Mouse (Mus musculus) yolk sac, embryonic 10.5 days (tissue): ENCODE results near the gene Wap.

Experiments used
- DNase-seq: peaks from one replicate; pipeline ENCODE4 v3.0.0-alpha.2; 2017; ENCODE audit warnings: low spot score

The Wap gene

DNA sequence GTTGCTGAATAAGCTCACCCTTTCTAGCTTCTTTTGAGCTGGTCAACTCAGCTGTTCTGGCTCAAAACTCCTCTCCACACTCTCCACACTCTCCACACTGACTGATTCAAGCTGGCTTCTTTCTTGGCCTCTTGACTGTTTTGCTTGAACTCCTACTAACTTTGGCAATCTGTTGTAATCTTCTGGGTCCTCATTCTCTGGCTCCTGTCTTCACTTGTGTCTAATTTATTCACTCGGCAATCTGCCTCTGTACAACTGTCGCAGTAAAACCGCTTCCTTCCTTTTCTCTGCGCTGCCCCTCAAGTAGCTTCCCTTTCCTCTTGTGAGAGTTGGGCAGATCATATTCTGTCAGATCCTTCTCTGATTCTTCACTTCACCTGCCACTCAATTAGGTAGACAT, 10.7 kb downstream of the Wap start:
- no peak for DNase-seq

DNA sequence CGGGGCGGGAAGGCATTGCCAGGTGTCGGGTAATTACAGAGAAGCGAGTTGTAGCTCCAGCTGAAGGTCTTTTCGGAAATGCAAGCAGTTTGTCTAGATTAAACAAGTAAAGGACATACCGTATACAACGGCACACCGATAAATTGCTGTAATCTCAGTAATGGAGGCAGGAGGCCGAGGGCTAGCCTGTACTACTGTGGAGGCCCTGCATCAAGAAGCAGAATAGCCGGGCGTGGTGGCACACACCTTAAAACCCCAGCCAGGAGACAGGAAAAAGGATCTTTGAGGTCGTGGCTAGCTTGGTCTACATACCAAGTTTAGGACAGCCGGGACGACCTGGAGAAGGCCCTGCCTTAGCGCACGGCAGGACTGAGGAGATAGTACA, 12.1 kb downstream of the Wap start:
- DNase-seq: peak; percentile 26

- peak; percentile 93 for DNase-seq
Measured at GRCm38 (mm10) chr11:6625478-6626387, 12.7 kb downstream of the Wap start, which contains the start of gene Tbrg4. Tbrg4 (minus strand) TSS chr11:6626067.

- no peak for DNase-seq
Measured at GRCm38 (mm10) chr11:6624619-6625382, 13.6 kb downstream of the Wap start.

DNA sequence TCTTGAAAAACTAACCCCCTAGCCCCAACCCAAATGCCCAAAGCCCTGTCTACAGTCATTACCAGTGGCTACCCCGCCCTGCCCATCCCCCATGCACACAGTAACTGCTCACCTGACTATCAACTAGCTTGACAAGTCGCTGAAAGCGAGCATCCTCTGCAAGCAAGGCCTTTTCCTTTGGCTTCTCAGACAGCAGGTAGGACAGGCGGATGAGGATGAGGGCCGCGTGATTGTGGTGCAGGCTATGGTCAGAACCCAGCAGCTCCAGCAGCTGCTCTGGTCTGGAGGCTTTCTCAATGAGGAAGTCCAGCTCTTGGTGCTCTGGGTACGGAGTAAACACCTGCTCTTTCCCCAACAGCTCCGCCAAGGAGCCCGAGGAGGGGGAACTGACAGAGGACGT, 14.7 kb downstream of the Wap start:
- DNase-seq: no peak

- no peak for DNase-seq
Measured at GRCm38 (mm10) chr11:6615250-6616205, 22.9 kb downstream of the Wap start.

DNA sequence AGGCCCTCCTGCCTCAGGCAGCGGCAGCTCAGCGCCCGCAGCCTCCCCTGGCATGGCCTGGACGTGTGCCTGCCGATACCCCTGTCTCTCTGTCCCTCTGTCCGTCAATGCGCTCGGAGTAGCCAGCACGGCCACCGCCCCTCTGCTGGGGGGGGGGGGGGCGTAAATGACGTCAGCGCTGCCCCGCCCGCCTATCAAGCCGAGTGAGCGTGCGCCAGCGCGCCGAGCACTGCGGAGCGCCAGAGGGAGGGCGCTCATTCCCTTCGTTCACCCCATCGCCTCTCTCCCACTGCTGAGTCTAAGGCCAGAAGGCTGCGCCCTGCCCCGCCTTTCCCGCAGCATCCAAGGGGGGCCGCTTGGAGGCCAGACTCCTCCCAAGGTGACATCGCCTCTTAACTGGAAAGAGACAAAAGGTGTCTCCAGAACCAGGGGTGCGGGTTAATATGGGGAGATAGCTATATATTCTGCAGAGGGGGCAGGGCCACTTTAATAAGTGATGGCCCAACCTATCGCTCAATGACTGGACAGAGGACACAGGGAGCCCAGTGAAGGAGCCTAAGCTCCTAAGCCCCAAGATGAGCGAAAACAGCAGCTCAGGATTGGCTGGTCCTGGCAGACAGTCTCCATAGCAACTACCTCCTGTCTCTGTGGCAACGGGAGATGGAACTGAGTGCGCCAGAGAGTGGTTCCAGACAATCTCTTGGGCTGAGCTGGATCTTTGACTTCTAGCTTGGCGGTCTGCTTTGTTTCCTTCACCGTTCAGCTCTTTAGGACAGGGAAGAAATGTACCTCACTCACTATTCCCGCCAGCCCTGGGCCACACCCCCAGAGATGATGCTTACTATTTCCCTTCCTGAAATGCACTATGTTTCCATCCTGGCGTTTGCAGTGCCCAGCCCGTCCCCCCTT, 32.7 kb downstream of the Wap start, which contains the start of gene Nacad:
Gene Nacad (minus strand): TSS at position 563 of the 909 bp plus-strand sequence.
- no peak for DNase-seq

- no peak for DNase-seq
Measured at GRCm38 (mm10) chr11:6605021-6605481, 33.4 kb downstream of the Wap start.

- no peak for DNase-seq
Measured at GRCm38 (mm10) chr11:6604604-6604936, 33.9 kb downstream of the Wap start.

DNA sequence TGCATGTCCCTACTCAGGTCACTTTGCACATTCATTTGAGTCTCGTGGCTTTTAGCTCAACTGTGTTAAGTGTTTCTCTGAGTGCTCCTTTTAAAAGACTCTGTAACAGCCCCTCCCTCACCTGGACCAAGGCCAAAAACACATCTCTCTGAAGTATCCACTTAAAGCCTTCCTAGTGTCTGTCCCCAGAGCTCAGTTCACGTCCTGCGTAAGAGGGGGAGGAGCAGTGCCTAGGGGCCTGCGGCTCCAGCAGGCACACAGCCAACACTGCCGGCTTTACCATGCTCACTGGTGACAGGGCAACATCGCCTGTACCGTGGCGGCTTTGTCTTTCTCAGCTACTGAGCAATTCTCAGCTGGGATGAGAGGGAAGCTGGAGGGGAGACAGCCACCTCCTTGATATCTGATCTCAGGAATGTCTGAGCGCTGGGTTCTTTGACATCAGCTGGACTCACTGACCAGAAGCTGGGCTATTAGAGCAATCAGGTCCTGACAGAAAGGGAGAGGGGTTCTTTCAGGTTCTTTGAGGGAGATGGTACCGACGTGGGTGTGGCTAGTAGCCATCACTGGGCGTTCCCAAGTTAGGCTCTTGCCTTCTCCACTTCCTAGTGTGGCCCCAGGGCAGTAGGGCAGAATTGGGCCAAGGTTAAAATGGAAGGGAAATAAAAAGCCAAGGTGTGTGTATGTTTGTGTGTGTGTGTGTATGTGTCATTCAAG, 34.4 kb downstream of the Wap start:
- no peak for DNase-seq

DNA sequence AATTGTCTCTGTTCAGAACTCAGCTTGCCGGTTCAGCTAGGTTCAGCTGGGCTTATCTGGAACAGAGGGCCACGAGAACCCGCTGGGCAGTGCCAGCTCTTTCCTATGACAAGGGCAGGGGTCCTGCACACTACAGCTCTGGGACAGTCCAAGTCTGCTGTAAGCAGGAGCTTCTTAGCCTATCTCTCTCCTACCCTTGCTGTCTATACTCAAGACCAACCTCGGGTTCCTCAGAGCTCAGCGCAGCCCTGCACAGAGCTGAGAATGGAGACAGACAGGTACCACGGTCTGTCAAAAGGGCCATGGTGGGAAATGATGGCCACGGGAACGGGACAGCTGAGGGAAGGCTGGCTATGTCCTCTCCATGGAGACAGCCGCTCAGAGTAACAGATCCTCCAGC, 35.2 kb downstream of the Wap start:
- no peak for DNase-seq

- DNase-seq: no peak
Measured at GRCm38 (mm10) chr11:6602662-6603061, 35.8 kb downstream of the Wap start.

DNA sequence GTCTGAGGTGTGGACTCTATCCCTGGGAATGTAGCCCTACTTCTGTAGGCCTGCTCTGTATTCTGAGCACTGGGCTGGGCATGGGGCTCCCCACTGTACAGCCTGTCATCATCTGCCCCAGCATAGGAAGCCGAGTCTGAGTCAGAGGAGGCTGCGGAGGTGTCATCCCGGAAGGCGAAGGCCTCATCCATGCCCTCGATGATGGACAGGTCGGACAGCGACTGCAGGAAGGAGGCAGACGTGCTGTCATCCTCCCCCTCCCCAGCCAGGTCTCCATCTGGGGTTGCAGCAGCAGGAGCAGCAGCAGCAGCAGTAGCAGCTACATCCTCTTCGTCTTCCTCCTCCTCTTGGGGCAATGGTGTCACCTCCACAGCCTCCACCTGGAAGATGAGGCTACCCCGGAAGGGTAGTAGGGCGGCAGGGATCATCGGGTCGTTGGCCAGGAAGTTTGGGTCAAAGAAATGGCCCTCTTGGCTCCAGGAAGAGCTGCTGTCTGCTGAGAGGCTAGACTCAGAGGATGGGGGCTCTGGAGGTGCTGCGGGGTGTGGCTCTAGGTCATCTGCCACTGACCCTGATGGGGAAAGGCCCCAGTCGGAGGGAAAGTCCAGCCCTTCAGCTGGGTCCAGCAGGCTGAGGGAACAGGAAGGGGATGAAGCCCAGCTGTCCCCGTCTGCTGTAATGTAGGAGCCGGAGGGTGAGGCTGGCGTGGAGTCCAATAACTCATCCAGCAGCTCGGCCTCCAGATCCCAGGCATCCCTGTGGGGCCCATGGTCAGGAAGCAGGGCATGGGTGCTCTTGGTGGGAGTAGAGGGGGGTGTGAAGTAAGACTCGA, 36.6 kb downstream of the Wap start:
- DNase-seq: no peak

DNA sequence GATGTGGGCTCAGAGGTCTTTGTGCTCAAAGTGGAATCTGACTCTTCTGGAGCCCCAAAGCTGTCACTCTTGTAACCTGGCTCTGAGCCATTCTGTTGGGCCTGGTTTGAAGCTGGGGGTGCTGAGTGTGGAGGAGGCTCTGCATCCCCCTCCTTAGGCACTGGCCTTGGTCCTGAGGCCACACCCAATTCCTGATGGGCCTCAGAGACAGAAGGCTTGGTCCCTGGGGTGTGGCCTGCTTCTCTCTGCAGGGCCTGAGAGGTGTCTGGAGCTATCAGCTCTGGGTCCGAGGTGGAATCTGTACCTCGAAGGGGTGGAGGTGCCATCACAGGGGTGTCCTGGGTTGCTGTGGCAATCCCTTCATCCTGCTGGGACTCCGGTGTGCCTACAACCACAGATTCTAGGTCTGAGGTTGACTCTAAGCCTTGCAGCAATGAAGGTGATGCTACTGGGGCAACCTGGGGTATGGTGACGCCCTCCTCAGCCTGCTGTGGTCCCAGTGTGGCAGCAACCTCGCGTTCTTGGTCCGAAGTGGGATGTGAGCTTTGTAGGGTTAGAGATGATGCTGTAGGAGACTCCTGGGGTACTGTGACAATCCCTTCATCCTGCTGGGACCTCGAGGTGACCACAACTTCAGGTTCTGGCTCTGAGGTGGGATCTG, 38.0 kb downstream of the Wap start:
- DNase-seq: no peak

DNA sequence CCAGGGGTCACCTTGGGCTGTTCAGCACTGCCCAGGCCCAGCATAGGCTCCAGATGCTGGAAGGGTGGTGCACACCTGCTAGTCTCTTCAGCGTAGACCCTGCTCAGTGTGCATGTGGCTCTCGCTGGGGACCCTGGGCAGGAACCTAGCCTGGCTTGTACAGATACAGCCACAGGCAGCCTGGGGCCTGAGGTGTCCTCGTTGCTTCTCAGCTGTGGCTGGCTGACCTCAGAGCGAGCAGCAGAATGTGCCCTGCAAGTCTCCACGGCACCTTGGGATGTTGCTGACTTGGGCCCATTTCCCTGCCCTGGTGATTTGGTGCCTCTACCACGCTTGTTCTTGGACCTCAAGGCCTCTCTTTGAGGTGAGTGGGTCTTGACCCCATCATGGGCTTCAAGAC, 38.6 kb downstream of the Wap start:
- DNase-seq: no peak

GRCm38 (mm10) chr11:6599011-6599681, 39.3 kb downstream of the Wap start:
- DNase-seq: no peak

DNA sequence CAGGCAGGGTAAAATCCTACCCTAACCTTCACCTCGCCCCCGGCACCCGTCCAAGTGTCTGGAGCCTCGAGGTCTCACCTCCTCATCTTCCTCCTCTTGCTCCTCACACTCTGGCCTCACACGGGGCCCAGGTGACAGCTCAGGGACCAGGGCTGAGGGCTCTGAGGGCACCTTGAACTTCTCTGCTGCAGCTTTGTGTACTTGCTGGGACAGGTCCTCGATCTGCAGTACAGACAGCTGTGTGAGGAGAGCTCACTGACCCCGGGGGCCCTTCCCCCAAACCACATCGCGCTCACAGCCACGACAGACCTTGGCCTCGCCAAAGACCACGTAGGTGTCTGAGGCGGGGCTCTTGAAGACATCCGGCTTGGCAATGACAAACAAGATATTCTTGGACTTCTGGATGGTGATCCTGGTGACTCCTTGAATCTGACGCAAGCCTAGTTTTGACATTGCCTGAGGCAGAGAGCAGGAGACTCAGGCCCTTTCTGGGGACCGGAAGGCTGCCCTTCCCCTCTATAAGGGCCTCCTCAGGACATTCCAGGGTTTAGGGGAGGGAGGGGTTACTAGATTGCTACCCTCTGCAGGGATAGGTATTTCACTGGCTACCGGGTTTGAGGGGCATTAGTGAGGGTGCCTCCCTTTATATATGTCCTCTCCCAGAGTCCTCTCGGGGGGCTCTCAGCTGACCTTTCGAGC, 40.1 kb downstream of the Wap start:
- DNase-seq: no peak

GRCm38 (mm10) chr11:6597523-6597922, 40.9 kb downstream of the Wap start:
- no peak for DNase-seq
